In genomic region chr8:47172848-47173247, GRCm38 (mm10) we compare ENCODE assay signal across 21 mouse cellular contexts.
A peak's percentile ranks its signal among the peaks of the same experiment; 100 is the strongest.
DNase-seq lines count a peak whose midpoint lies in the region; ATAC-seq and TF ChIP-seq lines count a peak whose summit lies in the region.
"Had no signal": no experiment of that assay in that cellular context is flagged by ENCODE, and none has a peak within 500 bp of the region (broad histone marks: within the 10 kb centered on the region; RNA-seq: fewer than 3 reads in every experiment).

No protein-coding gene starts in this region.

- TF ChIP-seq EP300 in CH12.LX (IDR thresholded peaks at IDR 0.05; ENCODE audit: low read length), result no peak

- in situ Hi-C loops in CH12.LX (cut with MboI; ENCODE audit: low pct_ligation_motif_present, low pct_unique_long_range_greater_than_20kb, low sequenced_read_pairs), result no loop called here

- peaks cover 9% of the 10 kb centered on the region for H3K9me3 ChIP-seq in CH12.LX (replicated peaks; ENCODE audit: low read length)
- H3K9me3 ChIP-seq in midbrain, embryonic 10.5 days (replicated peaks), result no peaks in the 10 kb centered on the region
- H3K9me3 ChIP-seq: embryonic facial prominence, embryonic 12.5 days; forebrain, embryonic 12.5 days had no signal

- no peak overlapping the region for H3K27ac ChIP-seq in CH12.LX (ENCODE audit: insufficient read depth, low read depth)
- no peak overlapping the region for H3K27ac ChIP-seq in midbrain, embryonic 10.5 days (replicated peaks)
- H3K27ac ChIP-seq: embryonic facial prominence, embryonic 12.5 days; forebrain, embryonic 12.5 days; heart, embryonic 13.5 days; hindbrain, embryonic 13.5 days; hindbrain, postnatal 0 days had no signal

- H3K4me3 ChIP-seq in CH12.LX (replicated peaks in 1 of 3; ENCODE audit: low read depth in 2 of 3, low read length in 2 of 3, poor library complexity in 1 of 3), result peak overlapping the region in 2 of 3 experiments; percentile 17 to 53
- H3K4me3 ChIP-seq in midbrain, embryonic 10.5 days, result no peak overlapping the region
- H3K4me3 ChIP-seq: embryonic facial prominence, embryonic 12.5 days; forebrain, embryonic 12.5 days; heart, embryonic 13.5 days; hindbrain, embryonic 13.5 days had no signal

- ATAC-seq in granulocyte monocyte progenitor cell, adult 5-6 weeks (replicated peaks; ENCODE audit: poor library complexity, severe bottlenecking), result peak; percentile 46
- peak; percentile 39; the same call in 1 of the 2 replicates for ATAC-seq in megakaryocyte progenitor cell, adult 5-6 weeks (replicated peaks; ENCODE audit: poor library complexity)
- ATAC-seq: forebrain, embryonic 16.5 days; hindbrain, postnatal 0 days; intestine, embryonic 16.5 days had no signal

- TF ChIP-seq CTCF in CH12.LX (conservative IDR thresholded peaks at IDR 0.05 in 1 of 2, IDR thresholded peaks at IDR 0.05 in 1 of 2; ENCODE audit: low read depth in 2 of 2, low read length in 2 of 2), result no peak

- no peaks in the 10 kb centered on the region for H3K79me2 ChIP-seq in CH12.LX (replicated peaks; ENCODE audit: control insufficient read depth, extremely low read depth, insufficient read depth, poor library complexity, severe bottlenecking)

- 84% methylated on average over 9 of the region's 10 CpGs for WGBS in midbrain, embryonic 10.5 days

- peak overlapping the region; percentile 98 for H3K4me2 ChIP-seq in CH12.LX (ENCODE audit: insufficient read depth, low read depth, poor library complexity, severe bottlenecking)
- H3K4me2 ChIP-seq: embryonic facial prominence, embryonic 12.5 days; forebrain, embryonic 12.5 days; heart, embryonic 13.5 days; hindbrain, embryonic 13.5 days had no signal

- H3K4me1 ChIP-seq in CH12.LX (ENCODE audit: control insufficient read depth in 1 of 2, insufficient read depth in 2 of 2), result peaks cover 3 to 6% of the 10 kb centered on the region in 2 experiments; a peak in 3 of 4 replicates
- H3K4me1 ChIP-seq in midbrain, embryonic 10.5 days, result peaks cover under 1% of the 10 kb centered on the region; the same call in 1 of the 2 replicates
- H3K4me1 ChIP-seq: embryonic facial prominence, embryonic 12.5 days; forebrain, embryonic 12.5 days; heart, embryonic 13.5 days had no signal

- peak overlapping the region; percentile 64 for H3K9ac ChIP-seq in CH12.LX (ENCODE audit: insufficient read depth, low read depth)
- H3K9ac ChIP-seq: embryonic facial prominence, embryonic 12.5 days; forebrain, embryonic 12.5 days; heart, embryonic 13.5 days; hindbrain, embryonic 13.5 days had no signal

- TF ChIP-seq POLR2A in CH12.LX (IDR thresholded peaks at IDR 0.05; ENCODE audit: low read depth, low read length), result no peak

- no peaks in the 10 kb centered on the region for H3K36me3 ChIP-seq in CH12.LX (replicated peaks in 1 of 2; ENCODE audit: control insufficient read depth in 1 of 2, insufficient read depth in 1 of 2, low read length in 1 of 2)
- H3K36me3 ChIP-seq in midbrain, embryonic 10.5 days, result 0 out of 2 replicates have a peak, but pooled peaks cover 7% of the 10 kb centered on the region
- H3K36me3 ChIP-seq: embryonic facial prominence, embryonic 12.5 days had no signal

- DNase-seq in CD4-positive helper T cell, adult 2 months (ENCODE audit: low read depth, low spot score), result peak; percentile 34
- peak; percentile 27 for DNase-seq in CH12.LX (ENCODE audit: extremely low read depth)
- no peak for DNase-seq in midbrain, embryonic 10.5 days (ENCODE audit: low spot score)
- DNase-seq in left cerebral cortex, postnatal 25 days (ENCODE audit: low spot score in 2 of 2), result no peak
- no peak for DNase-seq in ovary, postnatal 10 days (ENCODE audit: low spot score)
- DNase-seq in heart, postnatal 36 days, result no peak
- DNase-seq: adrenal gland, postnatal 14 days; cerebellum, adult 2 months; cerebellum, postnatal 14 days; gastrocnemius, postnatal 10 days; heart, postnatal 4 days; kidney, adult 2 months had no signal

- H3K27me3 ChIP-seq in CH12.LX (replicated peaks), result no peaks in the 10 kb centered on the region
- H3K27me3 ChIP-seq in midbrain, embryonic 10.5 days (ENCODE audit: low read depth, poor library complexity, severe bottlenecking), result no peaks in the 10 kb centered on the region
- H3K27me3 ChIP-seq: embryonic facial prominence, embryonic 12.5 days; forebrain, embryonic 12.5 days; heart, embryonic 13.5 days; hindbrain, embryonic 13.5 days had no signal

- intact Hi-C loops in left cerebral cortex, postnatal 25 days (cut with DNase I), result no loop called here
- intact Hi-C loops in heart, postnatal 36 days (cut with DNase I), result no loop called here

- TF ChIP-seq RAD21 in CH12.LX (IDR thresholded peaks at IDR 0.05; ENCODE audit: low read depth, low read length), result no peak

- dilution Hi-C loops in CH12.LX (cut with MboI; ENCODE audit: extremely low pct_ligation_motif_present, extremely low pct_unique_long_range_greater_than_20kb, low sequenced_read_pairs), result no loop called here

TF ChIP-seq in CH12.LX, 34 proteins besides CTCF, POLR2A, EP300 and RAD21:
- TF ChIP-seq MAX (IDR thresholded peaks at IDR 0.05; ENCODE audit: low read length) (no peak), NRF1 (IDR thresholded peaks at IDR 0.05; ENCODE audit: low read depth, low read length) (no peak), HCFC1 (IDR thresholded peaks at IDR 0.05; ENCODE audit: low read depth, low read length) (no peak), GABPA (IDR thresholded peaks at IDR 0.05; ENCODE audit: insufficient replicate concordance, low read depth, low read length) (no peak), USF1 (IDR thresholded peaks at IDR 0.05; ENCODE audit: low read depth, low read length) (no peak), MYC (IDR thresholded peaks at IDR 0.05; ENCODE audit: low read depth, low read length) (no peak), BHLHE40 (IDR thresholded peaks at IDR 0.05; ENCODE audit: low read depth, low read length) (no peak), ZKSCAN1 (IDR thresholded peaks at IDR 0.05; ENCODE audit: borderline replicate concordance, low read depth, low read length) (no peak), POLR2AphosphoS2 (IDR thresholded peaks at IDR 0.05; ENCODE audit: low read depth, low read length) (no peak), MXI1 (IDR thresholded peaks at IDR 0.05; ENCODE audit: low read depth, low read length) (no peak), CHD1 (IDR thresholded peaks at IDR 0.05; ENCODE audit: low read depth, low read length) (no peak), TBP (conservative IDR thresholded peaks at IDR 0.05; ENCODE audit: low read depth, low read length) (no peak), JUND (conservative IDR thresholded peaks at IDR 0.05; ENCODE audit: low read depth, low read length) (no peak), NELFE (IDR thresholded peaks at IDR 0.05; ENCODE audit: low read depth, low read length) (no peak), RCOR1 (conservative IDR thresholded peaks at IDR 0.05; ENCODE audit: low read depth, low read length) (no peak), SIN3A (IDR thresholded peaks at IDR 0.05; ENCODE audit: low read length) (no peak), SMC3 (IDR thresholded peaks at IDR 0.05; ENCODE audit: low read depth, low read length) (no peak)

Comparison
In these comparisons a context has a peak if more than half of its experiments do, and no peak if none do; other contexts are left out.
1. DNase-seq: peak in CD4-positive helper T cell, adult 2 months (single experiment) and CH12.LX (single experiment); none in midbrain, embryonic 10.5 days (single experiment), left cerebral cortex, postnatal 25 days (0 of 2), ovary, postnatal 10 days (single experiment) and heart, postnatal 36 days (0 of 2).